Mouse (Mus musculus) midbrain, embryonic 10.5 days (tissue): Measurements from ENCODE around the gene Fbln7. TPM values are rescaled to one million over a fixed set of nuclear protein-coding genes. Genes with fewer than 3 reads are reported as not detected.
A peak's percentile ranks its signal among the peaks of the same experiment; 100 is the strongest.

Source experiments
- DNase-seq: peaks from one replicate; pipeline ENCODE4 v3.0.0-alpha.2; 2017; ENCODE audit warnings: low spot score
- H3K27ac ChIP-seq: fragments of 300-500 bp; sonication (generic); replicated peaks from 2 replicates; pipeline ENCODE4 v1.5.1; 2016; ENCODE audit warnings: mild to moderate bottlenecking
- H3K27me3 ChIP-seq: fragments of 300-500 bp; sonication (generic); 2 replicates; pipeline ENCODE4 v1.6.1; 2016; ENCODE audit warnings: low read depth, mild to moderate bottlenecking; ENCODE audit not compliant: poor library complexity, severe bottlenecking
- H3K36me3 ChIP-seq: fragments of 300-500 bp; sonication (generic); 2 replicates; pipeline ENCODE4 v1.6.1; 2016; ENCODE audit warnings: mild to moderate bottlenecking, moderate library complexity
- H3K4me1 ChIP-seq: fragments of 300-500 bp; sonication (generic); 2 replicates; pipeline ENCODE4 v1.6.1; 2016
- H3K4me3 ChIP-seq: fragments of 300-500 bp; sonication (generic); 2 replicates; pipeline ENCODE4 v1.5.1; 2016; ENCODE audit warnings: mild to moderate bottlenecking, moderate library complexity
- H3K9me3 ChIP-seq: fragments of 300-500 bp; sonication (generic); replicated peaks from 2 replicates; pipeline ENCODE4 v1.6.1; 2016; ENCODE audit warnings: mild to moderate bottlenecking
- WGBS: fragments of 180-500 bp; shearing (Covaris S2); methylation state at CpG from one replicate; pipeline ENCODE4 v1.1.7; 2016; 5-methylcytosine and 5-hydroxymethylcytosine counted together
- microRNA-seq: library from miRNA; unstranded; fragments of <30 nt; microRNA quantifications from one replicate; pipeline ENCODE4, GENCODE M21; 2017
- polyA plus RNA-seq: library from polyadenylated mRNA; unstranded; fragments of >200 nt; fragmentation: Nextera tagmentation; extraction: Ambion mirVana; gene quantifications from 2 replicates; pipeline ENCODE4 v1.2.1, GENCODE M21; 2016

The Fbln7 gene
- polyA plus RNA-seq, 1 experiment from 2014 or later: 2.7 TPM

DNA sequence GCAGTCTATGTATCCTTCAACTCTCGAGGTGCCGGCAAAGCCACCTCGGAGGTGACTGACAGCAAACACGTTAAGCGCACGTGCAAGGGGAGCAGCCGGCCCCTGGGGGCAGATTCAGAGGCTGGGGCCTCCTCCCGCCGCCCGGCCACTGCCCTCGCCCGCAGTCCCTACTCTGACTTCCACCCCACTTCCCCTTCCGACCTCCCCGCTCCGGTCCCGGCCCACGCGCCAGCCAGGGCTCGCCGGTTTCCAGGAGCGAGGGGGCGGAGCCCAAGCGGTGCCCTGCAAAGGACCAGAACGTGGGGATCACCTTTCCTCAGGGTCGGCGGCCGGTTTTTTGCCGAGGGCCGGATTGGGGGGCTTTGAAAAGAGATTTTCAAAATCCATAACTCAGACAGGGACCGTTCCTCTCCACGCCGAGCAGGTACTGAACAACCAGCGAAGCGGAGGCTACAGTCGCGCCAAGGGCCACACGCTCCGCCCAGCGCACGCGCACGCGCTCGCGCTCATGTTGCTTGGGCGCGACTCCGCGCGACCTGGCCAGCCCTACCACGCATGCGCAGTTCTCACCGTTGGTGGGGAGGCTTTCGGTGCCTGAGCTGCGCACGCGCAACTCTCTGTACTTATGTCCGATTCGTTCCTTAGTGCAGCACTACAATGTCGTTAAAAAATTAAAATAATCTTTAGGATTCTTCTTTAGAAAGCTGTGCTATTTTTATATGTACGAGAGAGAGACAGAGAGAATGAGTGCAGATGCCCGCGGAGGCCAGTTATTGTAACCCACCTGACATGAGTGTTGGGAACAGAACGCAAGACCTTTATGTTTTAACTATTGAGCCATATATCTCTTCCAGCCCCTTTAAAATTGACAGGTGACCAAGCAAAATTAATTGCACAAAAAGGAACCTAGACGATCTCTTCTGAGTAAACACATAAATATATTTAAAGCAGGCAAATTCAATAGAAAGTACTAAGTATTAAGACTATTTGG is 81.1 kb downstream of the Fbln7 start, which contains the start of gene Zc3h8:
Zc3h8 (minus strand) TSS at position 540 of the 991 bp plus-strand sequence.
- Histone ChIP-seq H3K9me3 (no peaks in the 10 kb centered on the region), H3K36me3 (peaks cover 9% of the 10 kb centered on the region), H3K27ac (peak within 1 kb of the TSS; percentile 91), H3K4me1 (peaks cover 10% of the 10 kb centered on the region), H3K4me3 (peak within 1 kb of the TSS; percentile 88), H3K27me3 (no peaks in the 10 kb centered on the region; the same call in 1 of the 2 replicates)
- peak; percentile 96 for DNase-seq
- WGBS: 2% methylated on average over 65 of the region's 65 CpGs

Small RNA genes within 50 kb of the gene (microRNA-seq; reads per million reads assigned to microRNA genes)
- gene Gm22859: not detected

Other genes starting within 250 kb of the Fbln7 start
- gene Anapc1, start 175.6 kb upstream of the Fbln7 start, polyA plus RNA-seq: 73.9 and 78.3 TPM in 2 replicates
- gene Mertk, start 164.0 kb upstream of the Fbln7 start, polyA plus RNA-seq: 3.1 and 3.7 TPM in 2 replicates
- 21.7 and 26.8 TPM in 2 replicates for gene Tmem87b, start 44.9 kb upstream of the Fbln7 start, polyA plus RNA-seq
- gene Zc3h8, start 81.1 kb downstream of the Fbln7 start, polyA plus RNA-seq: 8.8 and 9.0 TPM in 2 replicates
- gene Zc3h6, start 104.4 kb downstream of the Fbln7 start, polyA plus RNA-seq: 1.5 and 1.9 TPM in 2 replicates
- gene Gm10762, start 104.7 kb downstream of the Fbln7 start, polyA plus RNA-seq: 16.1 and 19.6 TPM in 2 replicates
- 0.14 and 0.20 TPM in 2 replicates for gene Vinac1, start 185.2 kb downstream of the Fbln7 start, polyA plus RNA-seq
- 12.4 and 13.3 TPM in 2 replicates for gene Ttl, start 203.0 kb downstream of the Fbln7 start, polyA plus RNA-seq
- gene Polr1b, start 238.0 kb downstream of the Fbln7 start, polyA plus RNA-seq: 35.5 and 37.2 TPM in 2 replicates